Mouse (Mus musculus): ENCODE measurements at regions not wholly inside any gene's neighbourhood (a gene's known extent, or its start where the extent isn't known, plus 50 kb on each side); places are given as distances from the start of the nearest gene placed in this dataset.

GRCm38 (mm10) chr2:79542191-79542980 lies 85.8 kb upstream of the Cerkl start:
- TF ChIP-seq POLR2A (IDR thresholded peaks at IDR 0.05; ENCODE audit: borderline replicate concordance, extremely low read depth, insufficient read depth, insufficient read length, poor library complexity, severe bottlenecking) (no peak), CTCF (IDR thresholded peaks at IDR 0.05; ENCODE audit: borderline replicate concordance, extremely low read depth, insufficient read depth, insufficient read length) (no peak)

Measured in brain, embryonic 14.5 days (tissue).